Mouse (Mus musculus) lung, embryonic 16.5 days (tissue): Measurements from ENCODE around the gene Ccr10. TPM values are rescaled to one million over a fixed set of nuclear protein-coding genes. Genes with fewer than 3 reads are reported as not detected.
"Not testable (repeated sequence)": the region's sequence is repeated elsewhere in the genome, so short reads cannot be mapped to it uniquely, and the experiment has no call there.

Experiments
- ATAC-seq: fragments of 200-750 bp; cut with Nextera tagmentation; 2 replicates; pipeline ENCODE4 v1.8.0; 2017; ENCODE audit warnings: low read depth, mild to moderate bottlenecking, moderate library complexity
- H3K27ac ChIP-seq: fragments of 300-500 bp; sonication (generic); 2 replicates; pipeline ENCODE4 v1.5.1; 2014; ENCODE audit warnings: mild to moderate bottlenecking, control low read depth, low read length
- H3K27me3 ChIP-seq: fragments of 300-500 bp; sonication (generic); 2 replicates; pipeline ENCODE4 v1.6.1; 2014; ENCODE audit warnings: low read depth, low read length, mixed read lengths; ENCODE audit not compliant: control insufficient read depth, insufficient read depth
- H3K36me3 ChIP-seq: fragments of 300-500 bp; sonication (generic); 2 replicates; pipeline ENCODE4 v1.6.1; 2014; ENCODE audit warnings: low read length; ENCODE audit not compliant: control insufficient read depth, insufficient read depth
- H3K4me1 ChIP-seq: fragments of 300-500 bp; sonication (generic); replicated peaks from 2 replicates; pipeline ENCODE4 v1.6.1; 2014; ENCODE audit warnings: low read length, mixed read lengths; ENCODE audit not compliant: control insufficient read depth, insufficient read depth
- H3K4me2 ChIP-seq: fragments of 300-500 bp; sonication (generic); 2 replicates; pipeline ENCODE4 v1.6.1; 2014; ENCODE audit warnings: low read depth, low read length, control low read depth
- H3K4me3 ChIP-seq: fragments of 300-500 bp; sonication (generic); 2 replicates; pipeline ENCODE4 v1.5.1; 2014; ENCODE audit warnings: mild to moderate bottlenecking, low read length, control low read depth
- H3K9ac ChIP-seq: fragments of 300-500 bp; sonication (generic); 2 replicates; pipeline ENCODE4 v1.6.1; 2014; ENCODE audit warnings: low read length, control low read depth
- H3K9me3 ChIP-seq: fragments of 300-500 bp; sonication (generic); 2 replicates; pipeline ENCODE4 v1.6.1; 2016; ENCODE audit warnings: low read length; ENCODE audit not compliant: control insufficient read depth
- WGBS: fragments of 180-500 bp; shearing (Covaris S2); extraction: QIAGEN DNeasy Blood & Tissue Kit; methylation state at CpG from one replicate; pipeline ENCODE4 v1.1.7; 2014; 5-methylcytosine and 5-hydroxymethylcytosine counted together
- microRNA-seq: library from miRNA; unstranded; fragments of <30 nt; microRNA quantifications from one replicate; pipeline ENCODE4, GENCODE M21; 2016
- polyA plus RNA-seq: library from polyadenylated mRNA; unstranded; fragments of >200 nt; fragmentation: Nextera tagmentation; extraction: Ambion mirVana; gene quantifications from 2 replicates; pipeline ENCODE4 v1.2.1, GENCODE M21; 2015

Gene Ccr10
- polyA plus RNA-seq, 1 experiment from 2014 or later, result 0.23 TPM

DNA sequence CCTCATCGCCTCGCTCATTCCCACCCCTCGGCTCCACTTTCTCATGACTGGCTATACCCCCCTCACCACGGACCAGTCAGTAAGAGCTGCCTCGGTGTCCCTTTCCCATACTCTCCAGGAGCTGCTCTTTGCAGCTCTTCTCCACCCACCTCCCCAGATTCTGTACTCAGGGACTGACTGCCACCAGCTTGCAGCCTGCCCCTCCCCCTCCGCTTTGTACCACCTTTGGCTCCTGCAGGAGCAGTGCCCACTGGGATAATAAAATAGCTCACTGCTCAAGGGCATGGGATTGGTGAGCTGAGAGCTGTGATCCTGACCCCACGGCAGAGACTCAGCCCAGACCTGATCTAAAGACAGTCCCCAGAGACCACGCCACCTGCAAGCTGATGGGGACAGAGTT is 50.7 kb downstream of the Ccr10 start:
- peaks cover 24% of the 10 kb centered on the region for H3K36me3 ChIP-seq
- not testable (repeated sequence) for H3K27ac ChIP-seq, ATAC-seq, H3K4me1 ChIP-seq, H3K27me3 ChIP-seq, H3K4me3 ChIP-seq, H3K9me3 ChIP-seq, H3K4me2 ChIP-seq, H3K9ac ChIP-seq
- 96% methylated on average over 8 of the region's 8 CpGs for WGBS

Small RNAs within 50 kb of the gene (microRNA-seq; reads per million reads assigned to microRNA genes)
- not detected for gene Gm27626

Other genes starting within 250 kb of the Ccr10 start
- 58.5 and 63.7 TPM in 2 replicates for gene Stat3, start 235.9 kb downstream of the Ccr10 start, polyA plus RNA-seq
- 461 and 464 TPM in 2 replicates for gene Cavin1, start 204.6 kb downstream of the Ccr10 start, polyA plus RNA-seq
- gene Atp6v0a1, start 166.0 kb downstream of the Ccr10 start, polyA plus RNA-seq, result 36.7 and 36.9 TPM in 2 replicates
- 20.6 and 23.1 TPM in 2 replicates for gene Naglu, start 105.4 kb downstream of the Ccr10 start, polyA plus RNA-seq
- gene Hsd17b1, start 97.0 kb downstream of the Ccr10 start, polyA plus RNA-seq, result 0.15 and 0.19 TPM in 2 replicates
- 39.7 and 45.1 TPM in 2 replicates for gene Coasy, start 92.9 kb downstream of the Ccr10 start, polyA plus RNA-seq
- 41.3 and 60.3 TPM in 2 replicates for gene Mlx, start 88.2 kb downstream of the Ccr10 start, polyA plus RNA-seq
- 29.3 and 32.3 TPM in 2 replicates for gene Psmc3ip, start 80.0 kb downstream of the Ccr10 start, polyA plus RNA-seq
- 18.4 and 19.6 TPM in 2 replicates for gene Retreg3, start 55.5 kb downstream of the Ccr10 start, polyA plus RNA-seq
- gene Tubg1, start 55.5 kb downstream of the Ccr10 start, polyA plus RNA-seq, result 70.6 and 82.1 TPM in 2 replicates
- 3.1 TPM in 2 replicates for gene Tubg2, start 19.5 kb downstream of the Ccr10 start, polyA plus RNA-seq
- 1.1 and 1.2 TPM in 2 replicates for gene Cntnap1, start 4.9 kb downstream of the Ccr10 start, polyA plus RNA-seq
- 17.0 and 17.1 TPM in 2 replicates for gene Plekhh3, start 4.1 kb downstream of the Ccr10 start, polyA plus RNA-seq
- gene Ezh1, start 51.0 kb upstream of the Ccr10 start, polyA plus RNA-seq, result 19.4 and 20.8 TPM in 2 replicates
- gene Ramp2, start 70.6 kb upstream of the Ccr10 start, polyA plus RNA-seq, result 312 and 337 TPM in 2 replicates
- 132 and 135 TPM in 2 replicates for gene Vps25, start 78.3 kb upstream of the Ccr10 start, polyA plus RNA-seq
- 5.3 and 5.8 TPM in 2 replicates for gene Wnk4, start 85.1 kb upstream of the Ccr10 start, polyA plus RNA-seq
- 1.9 and 3.2 TPM in 2 replicates for gene Cntd1, start 103.6 kb upstream of the Ccr10 start, polyA plus RNA-seq
- gene Coa3, start 103.7 kb upstream of the Ccr10 start, polyA plus RNA-seq, result 184 and 187 TPM in 2 replicates
- gene Becn1, start 126.8 kb upstream of the Ccr10 start, polyA plus RNA-seq, result 136 and 151 TPM in 2 replicates
- 94.0 and 101 TPM in 2 replicates for gene Psme3, start 140.8 kb upstream of the Ccr10 start, polyA plus RNA-seq
- gene Aoc2, start 149.6 kb upstream of the Ccr10 start, polyA plus RNA-seq, result 0.92 and 1.2 TPM in 2 replicates
- gene Aoc3, start 155.2 kb upstream of the Ccr10 start, polyA plus RNA-seq, result 1.9 and 2.2 TPM in 2 replicates
- gene G6pc, start 192.1 kb upstream of the Ccr10 start, polyA plus RNA-seq, result not detected in 2 replicates
- gene Aarsd1, start 242.2 kb upstream of the Ccr10 start, polyA plus RNA-seq, result 63.9 and 67.2 TPM in 2 replicates
- 7.5 and 10.1 TPM in 2 replicates for gene Gm27029, start 249.4 kb upstream of the Ccr10 start, polyA plus RNA-seq
- 19.9 and 21.0 TPM in 2 replicates for gene Rundc1, start 249.6 kb upstream of the Ccr10 start, polyA plus RNA-seq
- 12.5 and 13.9 TPM in 2 replicates for gene Ptges3l, start 249.9 kb upstream of the Ccr10 start, polyA plus RNA-seq